Mouse (Mus musculus) heart, postnatal 0 days (tissue): ENCODE data around the gene Rps27l.

Source experiments
- CTCF ChIP-seq: IDR thresholded peaks from 2 replicates; pipeline ENCODE4 v1.5.1; 2016; ENCODE audit warnings: antibody characterized with exemption, control low read depth, low read depth
- EP300 ChIP-seq: IDR thresholded peaks from 2 replicates; pipeline ENCODE4 v1.6.1; 2016; ENCODE audit warnings: antibody characterized with exemption, low read depth

- TF ChIP-seq CTCF (no peak), EP300 (no peak)
Measured at GRCm38 (mm10) chr9:66978468-66978867, 32.6 kb downstream of the Rps27l start.
